Mouse (Mus musculus) neural tube, embryonic 10.5 days (tissue): ENCODE results near the gene Mrpl32.

ENCODE experiments used
- DNase-seq: peaks from one replicate; pipeline ENCODE4 v3.0.0-alpha.2; 2017; ENCODE audit warnings: low spot score; ENCODE audit errors: extremely low spot score

Mrpl32 gene

DNA sequence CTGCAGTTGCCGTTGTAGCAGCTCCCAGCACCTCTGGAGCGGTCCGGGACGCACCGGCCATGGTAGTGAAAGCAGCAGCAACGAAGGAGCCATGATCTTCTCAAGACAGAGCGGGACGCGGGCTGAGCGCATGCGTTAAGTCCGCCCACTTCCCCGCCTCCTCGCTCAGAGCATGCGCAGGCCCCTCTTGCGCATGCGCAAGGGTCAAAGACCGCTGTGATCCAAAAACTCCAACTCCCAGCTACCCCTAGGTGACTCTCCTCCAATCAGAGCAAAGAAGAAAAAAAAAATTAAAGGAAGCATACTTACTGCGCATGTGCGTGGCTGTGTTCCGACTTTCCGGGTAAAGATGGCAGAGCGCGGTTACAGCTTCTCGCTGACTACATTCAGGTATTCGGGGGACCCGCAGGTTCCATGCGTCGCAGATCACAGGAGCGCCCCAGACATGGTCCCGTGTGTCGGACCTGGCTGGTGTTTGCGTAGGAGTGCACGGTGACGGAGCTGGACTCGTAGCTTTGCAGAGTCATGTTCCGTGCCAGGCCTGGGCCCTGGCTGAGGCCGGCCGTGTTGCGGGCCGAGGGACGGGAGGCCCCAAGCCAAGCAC lies at the start of gene Mrpl32, which contains the start of gene Psma2:
Mrpl32 (minus strand) TSS at position 240 of the 604 bp plus-strand sequence.
Psma2 (plus strand) TSS at position 315 of the 604 bp plus-strand sequence.
- DNase-seq = peak; percentile 95

DNA sequence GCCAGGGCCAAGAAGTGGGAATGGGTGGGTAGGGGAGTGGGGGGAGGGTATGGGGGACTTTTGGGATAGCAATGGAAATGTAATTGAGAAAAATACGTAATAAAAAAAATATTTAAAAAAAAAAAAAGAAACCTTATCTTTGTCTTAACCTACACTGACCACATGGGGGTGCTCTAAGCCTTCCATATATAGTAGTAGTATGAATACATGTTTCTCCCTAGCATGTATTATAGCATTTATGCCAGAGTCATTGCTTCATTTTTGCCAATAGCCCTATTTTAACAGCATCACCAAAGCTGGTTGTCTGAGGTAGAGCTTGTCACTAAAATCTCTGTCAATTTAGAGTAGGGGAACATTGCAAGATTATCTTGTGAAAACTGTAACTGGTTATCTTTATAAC lies 36.3 kb upstream of the Mrpl32 start:
- no peak for DNase-seq

DNA sequence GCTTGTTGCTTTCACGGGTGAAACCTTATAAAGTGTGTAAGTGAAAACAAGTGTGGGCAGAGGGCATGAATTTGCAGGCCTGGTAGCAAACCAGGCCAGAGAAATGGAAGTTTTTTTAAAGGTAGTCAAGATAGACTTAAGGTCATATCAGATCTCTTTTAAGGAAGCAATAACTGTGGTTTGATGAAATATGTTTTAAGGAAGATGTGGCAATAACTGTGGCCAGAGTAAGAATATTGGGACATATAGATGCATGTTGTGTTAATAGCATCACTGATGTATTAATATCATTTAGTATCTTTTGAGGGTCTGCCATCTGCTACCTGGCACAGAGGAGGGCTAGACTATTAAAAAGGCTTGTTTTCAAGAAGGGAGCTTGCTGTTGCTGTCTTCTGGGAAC lies 27.0 kb upstream of the Mrpl32 start:
- DNase-seq = no peak

DNA sequence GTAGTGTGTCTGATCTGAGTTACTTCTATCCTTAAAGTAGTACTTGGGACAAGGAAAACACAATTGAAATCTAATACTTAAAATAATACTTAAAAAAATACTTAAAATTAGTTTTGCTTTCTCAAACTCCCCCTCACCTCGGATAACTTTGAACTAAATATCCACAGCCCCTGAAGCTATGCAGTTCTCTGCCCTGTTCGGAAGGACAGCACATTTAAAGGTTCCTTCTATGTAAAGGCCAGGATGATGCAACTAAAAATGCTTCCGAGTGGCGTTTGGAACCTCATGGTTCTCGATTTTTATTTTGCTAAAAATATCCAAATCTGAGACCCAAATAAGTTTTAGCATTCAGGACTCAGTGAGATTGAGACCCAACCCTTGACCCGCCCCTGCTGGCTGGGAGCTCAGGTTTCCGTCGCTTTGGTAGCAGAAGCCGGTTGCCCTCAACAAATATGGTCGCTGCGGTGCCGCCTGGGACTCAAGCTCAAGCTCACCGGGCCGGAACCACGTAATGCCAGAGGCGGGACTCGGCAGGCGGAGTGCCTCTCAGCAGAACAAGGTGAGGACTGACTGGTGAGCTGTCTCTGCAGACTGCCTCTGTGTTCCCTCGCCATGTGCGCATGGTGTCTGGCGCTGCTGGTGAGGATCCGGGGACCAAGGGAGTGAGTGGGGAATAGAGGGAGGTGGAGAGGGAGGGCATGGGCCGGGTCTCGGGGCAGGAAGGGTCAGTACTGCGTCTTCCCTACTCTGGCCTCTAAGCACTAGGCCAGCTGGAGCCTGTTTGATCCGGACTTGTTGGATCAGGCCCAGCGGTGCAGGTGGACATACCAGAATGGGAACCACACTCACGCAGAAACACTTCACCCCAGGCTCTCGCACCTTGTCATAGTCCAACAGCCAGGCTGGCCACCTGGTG lies 17.0 kb upstream of the Mrpl32 start, which contains the start of gene AW209491:
AW209491 (plus strand) TSS at position 429 of the 916 bp plus-strand sequence.
- peak; percentile 93 for DNase-seq

DNA sequence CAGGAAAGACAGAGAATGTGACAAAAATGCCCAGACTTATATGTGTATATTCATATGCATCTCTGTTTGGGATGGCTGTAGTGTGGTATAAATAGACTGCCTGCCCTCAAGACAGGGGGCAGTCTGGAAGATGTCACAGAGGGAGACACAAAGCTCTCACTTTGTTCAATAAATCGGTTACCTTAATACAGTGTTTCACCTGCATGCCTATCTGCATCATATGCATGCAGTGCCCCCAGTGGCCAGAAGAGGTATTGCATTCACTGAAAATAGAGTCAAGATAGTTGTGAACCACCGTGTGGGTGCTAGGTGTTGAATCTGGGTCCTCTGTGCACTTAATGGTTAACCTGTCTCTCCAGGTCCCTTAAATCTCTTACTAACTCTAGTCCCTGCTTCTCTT lies 5.8 kb upstream of the Mrpl32 start:
- peak; percentile 56 for DNase-seq

DNA sequence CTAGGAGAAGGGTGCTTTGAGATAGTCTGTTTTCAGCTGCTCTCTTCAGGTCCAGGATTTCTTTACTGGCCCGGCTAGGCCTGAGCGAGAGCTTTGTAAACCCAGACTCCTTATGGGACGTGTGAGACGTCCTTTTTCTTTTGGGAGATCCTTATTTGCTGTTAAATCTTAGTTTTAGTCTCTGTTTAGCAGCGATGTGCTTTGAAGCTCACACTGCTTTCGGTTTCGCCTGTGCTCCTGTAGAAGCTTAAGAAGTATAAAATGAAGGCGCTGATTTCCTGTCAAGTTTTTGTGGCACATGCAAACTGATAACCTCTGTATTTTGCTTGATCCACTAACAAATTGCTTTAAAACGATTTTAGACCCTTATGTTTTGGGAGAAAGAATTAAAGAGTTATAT lies 588 bp upstream of the Mrpl32 start:
- no peak for DNase-seq

DNA sequence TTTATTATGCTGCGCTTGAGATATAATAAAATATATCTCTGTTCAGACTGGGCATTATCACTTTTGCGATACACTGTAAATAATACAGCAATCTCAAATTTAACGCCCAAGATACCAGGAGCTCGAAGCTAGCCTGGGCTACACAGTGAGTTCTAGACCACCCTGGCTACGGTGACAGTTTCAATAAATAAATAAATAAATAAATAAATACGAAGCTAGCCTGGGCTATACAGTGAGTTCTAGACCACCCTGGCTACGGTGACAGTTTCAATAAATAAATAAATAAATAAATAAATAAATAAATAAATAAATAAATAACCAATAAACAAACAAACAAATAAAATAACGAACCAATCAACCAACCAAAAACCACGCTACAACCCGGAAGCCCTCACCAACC lies 502 bp downstream of the Mrpl32 start:
- no peak for DNase-seq

DNA sequence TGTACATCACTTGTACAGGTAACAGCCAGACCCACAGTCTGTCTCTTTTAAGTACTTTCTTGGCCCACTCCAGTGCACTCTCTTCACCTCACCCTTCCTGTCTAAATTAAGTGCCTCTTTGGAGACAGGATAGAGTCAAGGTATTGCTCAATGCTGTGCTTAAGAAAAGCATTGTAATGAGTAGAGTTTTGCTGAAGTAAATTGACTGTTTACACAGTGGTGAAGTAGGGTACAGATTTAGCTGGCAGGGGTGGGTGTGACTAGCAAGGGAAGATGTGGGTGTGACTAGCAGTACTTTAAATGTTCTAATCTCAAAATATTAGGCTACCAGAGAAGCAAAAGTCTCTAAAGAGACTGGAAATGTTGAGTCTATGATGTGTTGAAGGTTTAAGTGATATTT lies 5.3 kb downstream of the Mrpl32 start:
- no peak for DNase-seq

DNA sequence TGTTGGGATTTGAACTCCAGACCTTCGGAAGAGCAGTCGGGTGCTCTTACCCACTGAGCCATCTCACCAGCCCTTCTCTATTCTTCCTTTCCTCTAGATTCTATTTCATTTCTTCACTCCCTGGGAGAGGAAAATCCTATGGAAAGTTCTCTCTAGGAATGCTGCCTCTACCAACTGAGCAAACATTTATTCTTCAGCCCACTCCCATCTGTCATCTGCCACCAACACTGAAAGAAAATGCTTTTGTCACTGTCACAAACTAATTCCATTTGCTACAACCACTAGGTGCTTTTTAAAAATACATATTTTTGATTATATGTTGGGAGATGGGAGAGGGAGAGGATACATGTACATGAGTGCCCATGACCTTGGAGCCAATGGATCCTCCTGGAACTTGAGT lies 10.2 kb downstream of the Mrpl32 start:
- no peak for DNase-seq

DNA sequence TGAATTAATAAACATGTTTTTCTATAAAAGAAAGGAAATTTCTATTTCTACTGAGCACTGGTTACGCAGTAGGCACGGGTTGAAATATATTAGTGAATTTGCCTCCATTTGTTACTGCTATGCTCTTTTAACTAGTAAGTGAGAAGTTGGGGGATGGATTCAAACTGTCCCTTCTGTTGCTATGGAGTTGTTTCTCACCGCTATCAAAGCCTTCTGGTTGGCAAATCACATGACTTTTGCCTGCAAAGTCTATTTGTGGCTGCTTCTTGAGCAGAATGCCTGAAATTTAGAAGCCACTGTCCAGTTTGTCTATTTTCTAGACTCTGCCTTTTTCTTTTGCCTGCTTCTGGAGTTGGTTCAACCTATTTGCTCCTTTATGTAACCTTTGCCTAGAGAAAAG lies 32.6 kb downstream of the Mrpl32 start:
- DNase-seq = no peak

DNA sequence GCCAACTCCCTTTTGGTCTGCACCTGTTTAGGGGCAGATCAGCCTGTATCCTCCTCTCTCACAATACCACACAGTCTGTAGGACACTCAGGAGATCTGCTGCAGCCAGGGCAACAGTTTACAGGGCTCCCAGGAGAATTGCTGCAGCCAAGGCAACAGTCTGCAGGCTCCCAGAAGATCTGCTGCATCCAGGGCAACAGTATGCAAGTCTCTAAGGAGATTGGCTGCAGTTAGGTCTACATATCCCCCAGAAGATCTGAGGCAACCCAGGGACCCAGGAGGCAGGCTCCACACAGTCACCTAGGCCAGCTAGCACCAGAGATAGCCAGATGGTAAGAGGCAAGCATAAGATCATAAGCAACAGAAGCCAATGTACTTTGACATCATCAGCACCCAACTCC lies 38.8 kb downstream of the Mrpl32 start:
- no peak for DNase-seq

DNA sequence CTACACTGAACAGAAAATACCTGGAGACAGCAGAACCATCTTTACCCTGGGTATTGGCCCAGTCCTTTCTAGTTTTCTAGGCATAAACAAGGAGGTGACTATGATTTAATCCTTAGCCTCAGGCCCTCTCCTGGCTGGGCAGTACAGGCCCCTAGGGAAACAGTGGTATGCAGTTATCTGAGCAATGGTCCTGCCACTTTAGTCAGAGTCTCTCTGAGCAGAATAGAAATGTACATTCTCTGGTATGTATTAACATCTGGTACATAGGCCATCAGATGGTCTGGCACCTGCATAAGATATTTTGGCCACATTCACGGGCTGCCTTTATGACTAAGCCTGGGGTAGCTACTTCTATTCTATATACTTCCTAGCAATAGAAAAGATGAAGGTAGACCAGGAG lies 51.6 kb downstream of the Mrpl32 start:
- DNase-seq = no peak
